Mouse (Mus musculus) thymus, adult 2 months (tissue): ENCODE data around the gene Pick1. TPM values are rescaled to one million over a fixed set of nuclear protein-coding genes. Genes with fewer than 3 reads are reported as not detected.

Experiments
- DNase-seq: peaks from one replicate; pipeline ENCODE4 v3.0.0; 2021
- H3K27ac ChIP-seq: fragments of 200-500 bp; 2 replicates; pipeline ENCODE4 v1.5.1; 2012; ENCODE audit warnings: low read length, control low read depth; ENCODE audit not compliant: control insufficient read depth, insufficient read depth
- H3K27me3 ChIP-seq: fragments of 200-500 bp; 2 replicates; pipeline ENCODE4 v1.6.1; 2012; ENCODE audit warnings: mild to moderate bottlenecking, low read length, moderate library complexity, mixed read lengths; ENCODE audit not compliant: control insufficient read depth, insufficient read depth
- H3K36me3 ChIP-seq: fragments of 200-500 bp; 2 replicates; pipeline ENCODE4 v1.6.1; 2012; ENCODE audit warnings: mild to moderate bottlenecking, low read length, moderate library complexity; ENCODE audit not compliant: control insufficient read depth, insufficient read depth
- H3K4me1 ChIP-seq: fragments of 200-500 bp; replicated peaks from 2 replicates; pipeline ENCODE4 v1.6.1; 2012; ENCODE audit warnings: low read length; ENCODE audit not compliant: control insufficient read depth, insufficient read depth
- H3K4me3 ChIP-seq: fragments of 200-500 bp; 2 replicates; pipeline ENCODE4 v1.5.1; 2012; ENCODE audit warnings: mild to moderate bottlenecking, low read length, control low read depth, moderate library complexity; ENCODE audit not compliant: control insufficient read depth, insufficient read depth
- CTCF ChIP-seq: fragments of 200-500 bp; IDR thresholded peaks from 2 replicates; pipeline ENCODE4 v1.5.1; 2012; ENCODE audit warnings: mild to moderate bottlenecking, control low read depth, low read length, moderate library complexity, borderline replicate concordance; ENCODE audit not compliant: control insufficient read depth, poor library complexity, insufficient read depth; ENCODE audit errors: extremely low read depth
- POLR2A ChIP-seq: fragments of 200-500 bp; IDR thresholded peaks from 2 replicates; pipeline ENCODE4 v1.6.1; 2012; ENCODE audit warnings: mild to moderate bottlenecking, low read length, control low read depth, moderate library complexity; ENCODE audit not compliant: control insufficient read depth, poor library complexity, insufficient read depth; ENCODE audit errors: extremely low read depth
- WGBS: fragments of 180-500 bp; shearing (Covaris S2); methylation state at CpG from one replicate; pipeline ENCODE4 v1.1.7; 2018; 5-methylcytosine and 5-hydroxymethylcytosine counted together
- polyA plus RNA-seq: library from polyadenylated mRNA; depleted of rRNA; stranded (reverse); fragments of >200 nt; gene quantifications from 2 replicates; pipeline ENCODE4 v1.2.3, GENCODE M21; 2012

Gene Pick1
- polyA plus RNA-seq, 1 experiment, result 27.1 TPM

GRCm38 (mm10) chr15:79268521-79268920 lies 39.5 kb downstream of the Pick1 start:
- H3K4me1 ChIP-seq, result peaks cover 22% of the 10 kb centered on the region
- DNase-seq, result no peak
- no peak overlapping the region for H3K27ac ChIP-seq
- no peak overlapping the region for H3K4me3 ChIP-seq
- 23% methylated on average over 1 of the region's 1 CpGs for WGBS
- no peaks in the 10 kb centered on the region for H3K36me3 ChIP-seq
- no peak for TF ChIP-seq POLR2A
- TF ChIP-seq CTCF, result no peak
- H3K27me3 ChIP-seq, result no peaks in the 10 kb centered on the region

- TF ChIP-seq CTCF, result peak; percentile 50; the same call in 1 of the 2 replicates
- TF ChIP-seq POLR2A, result peak; percentile 95
- WGBS, result 2% methylated on average over 33 of the region's 33 CpGs
- no peaks in the 10 kb centered on the region for H3K36me3 ChIP-seq
- no peaks in the 10 kb centered on the region for H3K27me3 ChIP-seq
- peak overlapping the region; percentile 44 for H3K4me3 ChIP-seq
- DNase-seq, result peak; percentile 92
- peak overlapping the region; percentile 82 for H3K27ac ChIP-seq
- peaks cover 15% of the 10 kb centered on the region for H3K4me1 ChIP-seq
Measured at GRCm38 (mm10) chr15:79270317-79271123, 41.5 kb downstream of the Pick1 start.

- Histone ChIP-seq H3K4me1 (peaks cover 10% of the 10 kb centered on the region), H3K27me3 (no peaks in the 10 kb centered on the region), H3K4me3 (peak overlapping the region; percentile 44), H3K36me3 (no peaks in the 10 kb centered on the region), H3K27ac (peak overlapping the region; percentile 82; the same call in 1 of the 2 replicates)
- WGBS, result 20% methylated on average over 17 of the region's 17 CpGs
- peak; percentile 66 for DNase-seq
- TF ChIP-seq CTCF (peak; percentile 89), POLR2A (0 out of 2 replicates have a peak, but pooled peaks have one; percentile 28)
Measured at GRCm38 (mm10) chr15:79271124-79271746, 42.3 kb downstream of the Pick1 start.

GRCm38 (mm10) chr15:79273020-79273419 lies 44.0 kb downstream of the Pick1 start:
- no peak for TF ChIP-seq POLR2A
- no peak for TF ChIP-seq CTCF
- Histone ChIP-seq H3K27me3 (no peaks in the 10 kb centered on the region), H3K36me3 (no peaks in the 10 kb centered on the region), H3K4me3 (no peak overlapping the region), H3K4me1 (peaks cover 10% of the 10 kb centered on the region), H3K27ac (no peak overlapping the region)
- WGBS, result 95% methylated on average over 10 of the region's 10 CpGs
- DNase-seq, result no peak

GRCm38 (mm10) chr15:79277728-79278127 lies 48.8 kb downstream of the Pick1 start:
- Histone ChIP-seq H3K4me3 (no peak overlapping the region), H3K27ac (no peak overlapping the region), H3K36me3 (no peaks in the 10 kb centered on the region), H3K27me3 (no peaks in the 10 kb centered on the region), H3K4me1 (peaks cover 12% of the 10 kb centered on the region)
- WGBS, result 75% methylated on average over 10 of the region's 10 CpGs
- TF ChIP-seq CTCF (no peak), POLR2A (no peak)
- DNase-seq, result no peak

GRCm38 (mm10) chr15:79280209-79280608 lies 51.2 kb downstream of the Pick1 start:
- WGBS, result 60% methylated on average over 6 of the region's 6 CpGs
- Histone ChIP-seq H3K4me1 (peaks cover 12% of the 10 kb centered on the region), H3K36me3 (no peaks in the 10 kb centered on the region), H3K4me3 (no peak overlapping the region), H3K27me3 (no peaks in the 10 kb centered on the region), H3K27ac (no peak overlapping the region)
- DNase-seq, result peak; percentile 60
- TF ChIP-seq CTCF (peak; percentile 87; the same call in 1 of the 2 replicates), POLR2A (no peak)
